ENCODE assay signal across 10 mouse cellular contexts in the genomic region with DNA sequence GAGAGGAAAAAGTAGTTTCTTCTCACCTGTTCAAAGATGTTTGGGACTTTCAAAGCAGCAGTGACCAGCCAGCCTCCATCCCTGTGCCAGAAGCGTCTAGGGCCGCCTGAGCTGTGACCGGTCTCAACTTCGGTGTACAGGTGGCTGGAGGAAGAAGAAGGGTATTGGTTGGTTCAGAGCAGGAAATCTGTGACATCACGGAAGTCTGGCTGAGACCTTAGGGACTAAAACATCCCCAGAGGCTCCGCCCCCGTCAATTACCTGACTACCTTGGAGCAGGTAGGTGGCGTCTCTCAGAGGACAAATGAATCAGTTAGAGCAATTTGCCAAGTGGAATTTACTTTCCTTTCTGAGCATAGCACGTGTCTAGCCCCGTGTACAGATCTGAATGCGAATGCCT. TPM values are rescaled to one million over a fixed set of nuclear protein-coding genes. Genes with fewer than 3 reads are reported as not detected.
DNase-seq lines count a peak whose midpoint lies in the region; ATAC-seq lines count a peak whose summit lies in the region.
"Had no signal": no experiment of that assay in that cellular context is flagged by ENCODE, and none has a peak within 500 bp of the region (broad histone marks: within the 10 kb centered on the region; RNA-seq: fewer than 3 reads in every experiment).

A gene (minus strand): TSS at position 147 of the 400 bp plus-strand sequence.

- H3K4me2 ChIP-seq in hindbrain, embryonic 11.5 days (replicated peaks; ENCODE audit: low read depth, low read length): no peak within 1 kb of the TSS
- H3K4me2 ChIP-seq in kidney, embryonic 15.5 days: peak within 1 kb of the TSS; percentile 64
- peak within 1 kb of the TSS; percentile 66; the same call in 1 of the 2 replicates for H3K4me2 ChIP-seq in liver, embryonic 15.5 days

- DNase-seq in hindbrain, embryonic 10.5 days (ENCODE audit: low spot score): no peak
- DNase-seq in hindbrain, embryonic 11.5 days (ENCODE audit: low spot score): no peak
- DNase-seq in gonadal fat pad, adult 2 months (ENCODE audit: low read depth): peak; percentile 38
- DNase-seq in urinary bladder, postnatal 25 days (ENCODE audit: low spot score): peak; percentile 23
- no peak for DNase-seq in cerebellum, adult 8-10 months
- DNase-seq in gastrocnemius, postnatal 36 days: no peak

- no peak for ATAC-seq in hindbrain, embryonic 11.5 days (ENCODE audit: low FRiP score)
- ATAC-seq in kidney, embryonic 15.5 days (replicated peaks; ENCODE audit: low FRiP score): no peak
- no peak for ATAC-seq in liver, embryonic 15.5 days (ENCODE audit: insufficient read depth)

- 48% methylated on average over 11 of the region's 11 CpGs for WGBS in hindbrain, embryonic 10.5 days
- 53% methylated on average over 11 of the region's 11 CpGs for WGBS in hindbrain, embryonic 11.5 days
- 62% methylated on average over 11 of the region's 11 CpGs for WGBS in kidney, embryonic 15.5 days
- 63% methylated on average over 11 of the region's 11 CpGs for WGBS in liver, embryonic 15.5 days (ENCODE audit: insufficient replicate concordance)

- H3K4me1 ChIP-seq in hindbrain, embryonic 10.5 days (replicated peaks): peaks cover 20% of the 10 kb centered on the region
- no peaks in the 10 kb centered on the region for H3K4me1 ChIP-seq in hindbrain, embryonic 11.5 days (replicated peaks; ENCODE audit: control insufficient read depth, insufficient read depth, low read length)
- peaks cover 18% of the 10 kb centered on the region for H3K4me1 ChIP-seq in kidney, embryonic 15.5 days
- 0 out of 2 replicates have a peak, but pooled peaks cover 12% of the 10 kb centered on the region for H3K4me1 ChIP-seq in liver, embryonic 15.5 days (replicated peaks)

- H3K27me3 ChIP-seq in hindbrain, embryonic 10.5 days (ENCODE audit: insufficient read depth, poor library complexity, severe bottlenecking): peaks cover 13% of the 10 kb centered on the region
- H3K27me3 ChIP-seq in hindbrain, embryonic 11.5 days (ENCODE audit: control insufficient read depth, insufficient read depth, low read length): no peaks in the 10 kb centered on the region
- H3K27me3 ChIP-seq in kidney, embryonic 15.5 days: peaks cover 4% of the 10 kb centered on the region; the same call in 1 of the 2 replicates
- H3K27me3 ChIP-seq in liver, embryonic 15.5 days: no peaks in the 10 kb centered on the region; the same call in 1 of the 2 replicates

- no peak within 1 kb of the TSS for H3K9ac ChIP-seq in hindbrain, embryonic 11.5 days (ENCODE audit: low read depth, low read length)
- 0 out of 2 replicates have a peak within 1 kb of the TSS, but pooled peaks have one; percentile 29 for H3K9ac ChIP-seq in kidney, embryonic 15.5 days
- H3K9ac ChIP-seq in liver, embryonic 15.5 days: no peak within 1 kb of the TSS

- no peaks in the 10 kb centered on the region for H3K36me3 ChIP-seq in hindbrain, embryonic 10.5 days
- no peaks in the 10 kb centered on the region for H3K36me3 ChIP-seq in hindbrain, embryonic 11.5 days (ENCODE audit: control insufficient read depth, insufficient read depth, low read length)
- no peaks in the 10 kb centered on the region for H3K36me3 ChIP-seq in kidney, embryonic 15.5 days
- no peaks in the 10 kb centered on the region for H3K36me3 ChIP-seq in liver, embryonic 15.5 days (replicated peaks)
- H3K36me3 ChIP-seq: G1E had no signal

- no peaks in the 10 kb centered on the region for H3K9me3 ChIP-seq in hindbrain, embryonic 10.5 days
- no peaks in the 10 kb centered on the region for H3K9me3 ChIP-seq in hindbrain, embryonic 11.5 days (ENCODE audit: control insufficient read depth, low read length)
- H3K9me3 ChIP-seq in kidney, embryonic 15.5 days (replicated peaks): no peaks in the 10 kb centered on the region
- H3K9me3 ChIP-seq in liver, embryonic 15.5 days (replicated peaks): no peaks in the 10 kb centered on the region
- H3K9me3 ChIP-seq: G1E had no signal

- 0 out of 2 replicates have a peak within 1 kb of the TSS, but pooled peaks have one; percentile 75 for H3K27ac ChIP-seq in hindbrain, embryonic 10.5 days
- no peak within 1 kb of the TSS for H3K27ac ChIP-seq in hindbrain, embryonic 11.5 days (ENCODE audit: low read depth, low read length)
- H3K27ac ChIP-seq in kidney, embryonic 15.5 days: no peak within 1 kb of the TSS
- H3K27ac ChIP-seq in liver, embryonic 15.5 days (replicated peaks): no peak within 1 kb of the TSS
- H3K27ac ChIP-seq: macrophage had no signal

- intact Hi-C loops in gastrocnemius, postnatal 36 days (cut with DNase I): no loop called here

- H3K4me3 ChIP-seq in hindbrain, embryonic 10.5 days: peak within 1 kb of the TSS; percentile 57; the same call in 1 of the 2 replicates
- no peak within 1 kb of the TSS for H3K4me3 ChIP-seq in hindbrain, embryonic 11.5 days (ENCODE audit: low read depth, low read length)
- peak within 1 kb of the TSS; percentile 54; the same call in 1 of the 2 replicates for H3K4me3 ChIP-seq in kidney, embryonic 15.5 days (replicated peaks)
- H3K4me3 ChIP-seq in liver, embryonic 15.5 days (replicated peaks): no peak within 1 kb of the TSS

RNA-seq across cellular contexts. Expression of the gene that starts here (rescaled TPM):
- 0.72 and 0.95 TPM in 2 replicates for polyA plus RNA-seq in hindbrain, embryonic 10.5 days (2016; fragmentation: Nextera tagmentation; extraction: Ambion mirVana)
- 0.34 and 0.88 TPM in 2 replicates for polyA plus RNA-seq in hindbrain, embryonic 11.5 days (2014; fragmentation: Nextera tagmentation; extraction: Ambion mirVana)
- polyA plus RNA-seq in gonadal fat pad, adult 2 months (2012; rRNA removed): 16.2 and 21.5 TPM in 2 replicates
- polyA plus RNA-seq in kidney, embryonic 15.5 days (2015; fragmentation: Nextera tagmentation; extraction: Ambion mirVana): 1.7 and 2.0 TPM in 2 replicates
- polyA plus RNA-seq in liver, embryonic 15.5 days (2015; fragmentation: Nextera tagmentation; extraction: Ambion mirVana): 0.06 TPM in 1 of 2 replicates, not detected in the other
- 1 to 10 TPM; 2.7 TPM for total RNA-seq in gastrocnemius, postnatal 36 days (2021)
- polyA plus RNA-seq: G1E, macrophage had no signal

Comparison
In these comparisons a context has a peak if more than half of its experiments do, and no peak if none do; other contexts are left out.
1. H3K4me3 ChIP-seq: peak in hindbrain, embryonic 10.5 days (single experiment) and kidney, embryonic 15.5 days (single experiment); none in hindbrain, embryonic 11.5 days (single experiment) and liver, embryonic 15.5 days (single experiment).
2. DNase-seq: peak in gonadal fat pad, adult 2 months (single experiment) and urinary bladder, postnatal 25 days (single experiment); none in hindbrain, embryonic 10.5 days (single experiment), hindbrain, embryonic 11.5 days (single experiment), cerebellum, adult 8-10 months (single experiment) and gastrocnemius, postnatal 36 days (0 of 2).